Mouse (Mus musculus) forebrain, embryonic 15.5 days (tissue): ENCODE measurements around the gene Abcg8. TPM values are rescaled to one million over a fixed set of nuclear protein-coding genes. Genes with fewer than 3 reads are reported as not detected.

Source experiments
- ATAC-seq: fragments of 200-750 bp; cut with Nextera tagmentation; replicated peaks from 2 replicates; pipeline ENCODE4 v1.8.0; 2017; ENCODE audit warnings: mild to moderate bottlenecking, moderate TSS enrichment, moderate library complexity
- H3K27ac ChIP-seq: fragments of 300-500 bp; sonication (generic); replicated peaks from 2 replicates; pipeline ENCODE4 v1.5.1; 2015; ENCODE audit warnings: mild to moderate bottlenecking, inconsistent platforms
- H3K27me3 ChIP-seq: fragments of 300-500 bp; sonication (generic); 2 replicates; pipeline ENCODE4 v1.6.1; 2015; ENCODE audit warnings: inconsistent platforms
- H3K36me3 ChIP-seq: fragments of 300-500 bp; sonication (generic); 2 replicates; pipeline ENCODE4 v1.6.1; 2015; ENCODE audit warnings: mild to moderate bottlenecking, inconsistent platforms
- H3K4me1 ChIP-seq: fragments of 300-500 bp; sonication (generic); 2 replicates; pipeline ENCODE4 v1.6.1; 2015; ENCODE audit warnings: inconsistent platforms
- H3K4me2 ChIP-seq: fragments of 300-500 bp; sonication (generic); replicated peaks from 2 replicates; pipeline ENCODE4 v1.6.1; 2015; ENCODE audit warnings: mild to moderate bottlenecking, inconsistent platforms
- H3K4me3 ChIP-seq: fragments of 300-500 bp; sonication (generic); 2 replicates; pipeline ENCODE4 v1.5.1; 2015; ENCODE audit warnings: mild to moderate bottlenecking, inconsistent platforms
- H3K9ac ChIP-seq: fragments of 300-500 bp; sonication (generic); replicated peaks from 2 replicates; pipeline ENCODE4 v1.6.1; 2015; ENCODE audit warnings: mild to moderate bottlenecking, inconsistent platforms
- H3K9me3 ChIP-seq: fragments of 300-500 bp; sonication (generic); 2 replicates; pipeline ENCODE4 v1.6.1; 2016; ENCODE audit warnings: inconsistent platforms
- WGBS: fragments of 180-500 bp; shearing (Covaris S2); methylation state at CpG from one replicate; pipeline ENCODE4 v1.1.7; 2015; ENCODE audit warnings: mixed read lengths; 5-methylcytosine and 5-hydroxymethylcytosine counted together
- polyA plus RNA-seq: library from polyadenylated mRNA; unstranded; fragments of >200 nt; fragmentation: Nextera tagmentation; extraction: Ambion mirVana; gene quantifications from 2 replicates; pipeline ENCODE4 v1.2.1, GENCODE M21; 2015

Abcg8 gene
- polyA plus RNA-seq, 1 experiment from 2014 or later: 0.20 TPM

DNA sequence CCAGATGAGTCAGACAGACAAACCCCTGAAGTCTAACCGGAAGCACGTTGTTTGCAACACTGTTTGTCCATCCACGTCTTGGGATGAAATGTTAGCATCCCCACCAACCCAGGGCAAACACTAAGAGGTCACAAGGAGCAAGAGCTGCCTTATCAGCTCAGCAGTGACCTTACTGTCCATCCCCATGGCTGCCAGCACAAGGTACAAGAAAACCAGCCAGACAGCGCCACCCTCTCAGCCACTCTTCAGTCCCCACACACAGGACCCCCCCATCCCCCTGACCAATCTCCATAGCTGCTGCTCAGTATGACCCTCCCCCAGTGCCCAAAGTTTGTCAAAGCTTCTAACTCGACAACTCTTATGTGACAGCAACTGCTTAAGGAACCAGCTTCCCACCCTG lies 41.3 kb downstream of the Abcg8 start:
- Histone ChIP-seq H3K4me1 (peaks cover 23% of the 10 kb centered on the region), H3K36me3 (peaks cover 11% of the 10 kb centered on the region), H3K9ac (no peak overlapping the region), H3K4me3 (no peak overlapping the region), H3K27ac (0 out of 2 replicates have a peak overlapping the region, but pooled peaks have one; percentile 15), H3K4me2 (no peak overlapping the region), H3K27me3 (no peaks in the 10 kb centered on the region), H3K9me3 (no peaks in the 10 kb centered on the region)
- WGBS: 86% methylated on average over 5 of the region's 5 CpGs
- ATAC-seq: no peak

DNA sequence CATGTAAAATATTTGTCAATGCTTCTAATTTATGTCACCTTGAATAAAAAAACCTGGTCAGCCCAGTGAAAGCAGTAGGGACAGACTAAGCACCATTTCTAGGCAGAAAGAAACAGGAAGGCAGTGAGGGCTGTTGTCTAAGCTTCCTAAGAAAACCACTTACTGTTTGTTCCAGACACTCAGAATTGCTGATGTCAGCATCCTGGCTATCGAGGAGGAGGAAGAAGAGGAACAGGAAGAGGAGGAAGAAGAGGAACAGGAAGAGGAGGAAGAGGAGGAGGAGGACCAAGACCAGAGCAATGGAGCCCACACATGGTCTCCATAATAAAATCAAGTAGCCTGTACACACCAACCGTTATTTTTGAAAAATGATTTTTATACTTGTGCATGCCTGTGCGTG lies 43.0 kb downstream of the Abcg8 start:
- ATAC-seq: no peak
- no peaks in the 10 kb centered on the region for H3K27me3 ChIP-seq
- H3K4me3 ChIP-seq: no peak overlapping the region
- no peaks in the 10 kb centered on the region for H3K9me3 ChIP-seq
- peaks cover 18% of the 10 kb centered on the region for H3K4me1 ChIP-seq
- H3K4me2 ChIP-seq: no peak overlapping the region
- H3K9ac ChIP-seq: no peak overlapping the region
- peaks cover 11% of the 10 kb centered on the region for H3K36me3 ChIP-seq
- no peak overlapping the region for H3K27ac ChIP-seq
- 86% methylated on average over 3 of the region's 3 CpGs for WGBS

DNA sequence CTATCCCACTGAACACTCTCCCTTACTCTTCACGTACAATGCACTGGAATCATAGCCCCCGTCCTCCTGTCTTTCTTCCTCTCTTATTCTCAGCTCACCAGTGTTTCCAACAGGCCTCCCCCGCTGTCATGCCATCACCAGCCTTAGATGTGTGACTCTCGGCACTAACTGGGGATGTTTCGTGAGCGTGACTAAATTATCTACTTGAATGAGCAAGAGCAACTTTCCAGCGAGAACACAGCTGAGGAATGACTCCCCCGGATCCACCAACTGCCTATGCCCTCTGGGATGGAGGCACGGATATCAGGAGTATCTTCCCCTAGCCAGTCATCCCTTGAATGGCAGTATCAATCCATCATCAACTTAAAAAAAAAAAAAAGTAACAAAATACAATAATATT lies 47.9 kb downstream of the Abcg8 start:
- no peaks in the 10 kb centered on the region for H3K27me3 ChIP-seq
- H3K4me1 ChIP-seq: no peaks in the 10 kb centered on the region
- H3K4me2 ChIP-seq: no peak overlapping the region
- no peak for ATAC-seq
- 62% methylated on average over 9 of the region's 9 CpGs for WGBS
- H3K36me3 ChIP-seq: peaks cover 31% of the 10 kb centered on the region
- no peak overlapping the region for H3K27ac ChIP-seq
- no peak overlapping the region for H3K4me3 ChIP-seq
- H3K9ac ChIP-seq: no peak overlapping the region
- no peaks in the 10 kb centered on the region for H3K9me3 ChIP-seq

DNA sequence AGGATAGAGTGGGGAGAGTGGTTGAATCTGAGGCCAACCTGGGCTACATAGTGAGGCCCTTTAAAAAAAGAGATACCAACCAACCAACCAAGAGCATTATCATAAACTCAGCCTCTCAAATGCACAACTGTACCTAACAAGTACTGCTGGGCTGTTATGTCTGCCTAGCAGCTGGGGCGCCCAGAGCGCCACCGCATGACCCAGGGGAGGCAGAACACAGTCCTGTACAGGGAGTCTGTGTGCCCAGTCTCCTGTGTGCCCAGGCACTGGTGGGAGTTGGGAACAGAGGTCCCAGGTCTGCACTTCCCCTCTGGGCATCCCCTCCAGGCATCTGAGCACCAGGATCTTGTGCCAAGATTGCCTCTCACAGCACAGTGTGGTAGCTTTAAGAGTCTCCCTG lies 49.1 kb downstream of the Abcg8 start:
- Histone ChIP-seq H3K4me3 (no peak overlapping the region), H3K36me3 (peaks cover 37% of the 10 kb centered on the region), H3K9ac (no peak overlapping the region)

DNA sequence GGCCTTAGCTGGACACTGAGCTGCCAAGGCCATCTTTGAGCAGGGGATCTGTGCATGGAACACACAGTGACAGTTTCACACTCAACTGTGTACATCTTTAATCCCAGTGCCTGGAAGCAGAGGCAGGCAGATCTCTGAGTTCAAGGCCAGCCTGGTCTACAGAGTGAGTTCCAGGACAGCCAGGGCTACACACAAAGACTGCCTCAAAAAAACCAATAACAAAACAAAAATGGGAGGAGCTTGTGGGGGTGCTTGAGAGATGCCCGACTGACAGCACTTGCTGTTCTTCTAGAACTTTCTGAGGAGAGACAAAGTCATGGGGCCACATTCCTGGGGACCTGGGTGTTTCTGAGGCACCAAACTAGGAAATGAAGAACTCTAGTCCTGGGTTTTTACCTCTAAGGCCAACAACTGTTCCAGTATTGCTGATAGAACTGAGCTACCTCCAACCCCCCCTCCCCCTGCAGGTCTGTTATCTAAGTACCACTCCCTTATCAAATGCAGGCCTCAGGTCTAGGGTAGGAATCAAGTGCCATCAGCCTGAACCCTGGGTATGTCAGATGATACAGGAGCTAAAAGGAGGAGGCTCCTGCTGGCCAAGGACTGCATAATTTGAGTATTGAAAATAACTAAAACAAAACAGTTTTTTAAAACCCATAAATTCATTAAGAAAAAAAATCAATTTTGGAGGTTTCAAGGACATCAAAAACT lies 52.3 kb downstream of the Abcg8 start:
- no peak overlapping the region for H3K27ac ChIP-seq
- no peaks in the 10 kb centered on the region for H3K27me3 ChIP-seq
- H3K9me3 ChIP-seq: no peaks in the 10 kb centered on the region
- peaks cover 36% of the 10 kb centered on the region for H3K36me3 ChIP-seq
- H3K4me3 ChIP-seq: no peak overlapping the region
- H3K9ac ChIP-seq: no peak overlapping the region
- 75% methylated on average over 1 of the region's 1 CpGs for WGBS
- H3K4me2 ChIP-seq: no peak overlapping the region
- no peak for ATAC-seq
- H3K4me1 ChIP-seq: no peaks in the 10 kb centered on the region

More for the DNA sequence above, 49.1 kb downstream of the Abcg8 start:
- Histone ChIP-seq H3K4me1 (no peaks in the 10 kb centered on the region), H3K27ac (no peak overlapping the region), H3K9me3 (no peaks in the 10 kb centered on the region), H3K27me3 (no peaks in the 10 kb centered on the region), H3K4me2 (no peak overlapping the region)
- ATAC-seq: no peak
- WGBS: 100% methylated on average over 3 of the region's 3 CpGs

DNA sequence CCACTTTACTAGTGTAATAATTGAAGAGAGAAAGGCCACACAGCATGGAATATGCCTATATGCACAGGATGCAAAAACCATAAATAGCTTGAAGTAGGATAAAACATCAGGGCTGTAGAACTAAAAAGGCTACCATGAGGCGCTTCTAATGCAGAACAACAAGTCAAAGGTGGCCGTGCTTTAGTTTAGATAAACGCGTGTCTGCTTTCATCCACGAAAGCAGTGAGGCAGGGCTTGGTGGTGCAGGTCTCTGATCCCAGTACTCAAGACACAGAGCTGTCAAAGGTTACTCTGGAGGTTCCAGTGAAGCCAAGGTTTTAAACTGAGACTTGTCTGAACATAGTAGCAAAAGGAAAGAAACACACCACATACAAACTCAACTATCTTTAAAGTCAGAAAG lies 53.0 kb downstream of the Abcg8 start:
- H3K27me3 ChIP-seq: no peaks in the 10 kb centered on the region
- WGBS: 94% methylated on average over 5 of the region's 5 CpGs
- no peak overlapping the region for H3K9ac ChIP-seq
- H3K27ac ChIP-seq: no peak overlapping the region
- no peaks in the 10 kb centered on the region for H3K9me3 ChIP-seq
- peaks cover 36% of the 10 kb centered on the region for H3K36me3 ChIP-seq
- no peak overlapping the region for H3K4me2 ChIP-seq
- H3K4me1 ChIP-seq: no peaks in the 10 kb centered on the region
- no peak for ATAC-seq
- H3K4me3 ChIP-seq: no peak overlapping the region

DNA sequence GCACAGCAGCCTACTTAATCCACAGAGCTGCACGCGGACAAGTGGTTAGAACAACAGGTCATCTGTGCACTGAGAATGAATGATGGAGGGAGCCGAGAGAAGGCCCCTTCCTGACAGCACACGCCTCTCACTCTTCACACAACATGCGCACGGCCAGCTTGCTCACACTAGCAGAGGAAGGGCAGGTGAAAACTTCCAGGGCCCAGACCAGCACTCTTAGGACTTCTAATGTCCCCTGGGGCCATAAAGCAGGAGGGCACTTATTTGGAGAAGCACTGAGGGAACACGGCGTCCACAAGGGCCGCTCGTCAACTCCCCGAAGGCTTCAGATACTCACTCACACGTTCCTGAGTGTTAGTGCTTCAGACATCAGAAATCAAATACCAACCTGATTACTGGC lies 55.3 kb downstream of the Abcg8 start:
- Histone ChIP-seq H3K9me3 (no peaks in the 10 kb centered on the region), H3K9ac (no peak overlapping the region), H3K4me3 (no peak overlapping the region), H3K27me3 (no peaks in the 10 kb centered on the region), H3K36me3 (peaks cover 20% of the 10 kb centered on the region), H3K4me2 (no peak overlapping the region), H3K4me1 (no peaks in the 10 kb centered on the region), H3K27ac (no peak overlapping the region)
- ATAC-seq: no peak
- WGBS: 90% methylated on average over 12 of the region's 12 CpGs

DNA sequence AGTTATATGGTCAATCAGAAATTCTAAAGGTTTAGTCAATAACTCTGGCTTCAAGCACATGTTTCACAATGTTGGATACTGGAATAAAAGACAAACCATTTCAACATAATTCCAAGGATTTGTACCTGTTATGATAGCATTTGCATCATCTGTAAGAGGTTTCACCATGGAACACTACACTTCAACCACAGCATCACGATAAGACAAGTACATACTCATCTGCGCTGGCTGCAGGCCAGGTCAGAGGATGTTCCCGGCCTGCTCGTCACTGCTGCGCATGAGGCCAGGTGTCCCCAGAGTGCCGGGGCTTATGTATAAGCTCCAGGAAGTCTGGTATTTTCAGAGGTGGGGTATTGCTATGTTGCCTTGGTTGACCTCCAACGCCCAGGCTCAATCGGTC lies 56.5 kb downstream of the Abcg8 start:
- H3K9ac ChIP-seq: no peak overlapping the region
- no peaks in the 10 kb centered on the region for H3K9me3 ChIP-seq
- no peaks in the 10 kb centered on the region for H3K27me3 ChIP-seq
- no peak for ATAC-seq
- no peaks in the 10 kb centered on the region for H3K4me1 ChIP-seq
- no peak overlapping the region for H3K4me2 ChIP-seq
- no peak overlapping the region for H3K4me3 ChIP-seq
- H3K27ac ChIP-seq: no peak overlapping the region
- WGBS: 88% methylated on average over 8 of the region's 8 CpGs
- peaks cover 19% of the 10 kb centered on the region for H3K36me3 ChIP-seq

DNA sequence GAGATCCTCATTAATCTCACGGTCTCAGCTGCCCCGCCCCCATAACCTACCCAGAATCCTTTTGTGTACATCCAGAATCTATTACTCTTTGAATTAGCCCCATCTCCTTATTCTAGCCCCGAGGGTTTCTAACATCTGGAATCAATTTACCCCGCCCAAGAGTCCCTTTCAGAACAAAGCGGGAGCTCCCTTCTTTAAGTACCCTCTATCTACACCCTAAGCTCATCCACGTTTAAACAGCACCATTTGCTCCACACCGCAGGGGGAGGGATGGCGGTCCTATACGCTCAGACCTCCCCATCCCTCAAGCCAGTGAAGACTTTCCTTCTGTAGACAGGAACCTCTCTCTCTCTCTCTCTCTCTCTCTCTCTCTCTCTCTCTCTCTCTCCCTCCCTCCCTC lies 60.6 kb downstream of the Abcg8 start:
- Histone ChIP-seq H3K4me3 (no peak overlapping the region), H3K36me3 (peaks cover 4% of the 10 kb centered on the region; the same call in 1 of the 2 replicates), H3K27me3 (no peaks in the 10 kb centered on the region), H3K4me1 (0 out of 2 replicates have a peak, but pooled peaks cover 5% of the 10 kb centered on the region), H3K27ac (no peak overlapping the region), H3K9me3 (no peaks in the 10 kb centered on the region), H3K9ac (no peak overlapping the region), H3K4me2 (no peak overlapping the region)
- WGBS: 84% methylated on average over 9 of the region's 9 CpGs
- no peak for ATAC-seq

DNA sequence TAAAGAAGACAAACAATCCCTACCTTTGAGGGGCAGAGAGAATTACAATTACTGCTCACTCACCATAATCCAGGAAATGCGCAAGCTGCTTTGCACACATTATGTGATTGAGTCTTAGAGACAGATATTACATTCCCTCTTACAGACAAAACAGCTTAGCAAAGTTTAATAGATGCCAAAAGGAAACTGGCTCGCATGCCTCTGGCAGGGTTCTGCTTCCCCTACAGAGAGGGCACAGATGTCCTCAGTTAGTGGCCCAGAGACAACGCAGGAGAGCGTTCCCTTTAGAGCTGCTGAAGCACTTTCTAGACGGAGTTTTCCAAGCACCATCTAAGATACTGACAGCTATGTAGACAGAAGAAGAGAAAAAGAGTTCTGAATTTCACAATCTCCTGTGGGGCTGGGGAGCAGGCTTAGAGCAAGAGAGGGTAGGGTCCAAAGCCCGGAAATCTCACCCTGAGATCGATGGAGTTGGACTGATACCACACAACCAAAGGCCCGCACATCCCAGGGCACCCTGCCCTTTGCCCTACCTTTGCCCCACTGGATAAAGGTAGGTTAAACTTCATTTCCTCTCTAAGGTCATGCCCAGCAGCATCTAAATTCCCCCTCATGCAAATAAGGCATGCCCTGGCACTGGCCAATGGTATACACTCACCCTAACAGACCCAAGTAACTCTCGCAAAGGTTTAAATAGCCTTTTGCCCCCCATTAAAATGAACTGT lies 62.1 kb downstream of the Abcg8 start:
- no peak for ATAC-seq
- H3K9ac ChIP-seq: no peak overlapping the region
- H3K4me3 ChIP-seq: no peak overlapping the region
- 0 out of 2 replicates have a peak, but pooled peaks cover 4% of the 10 kb centered on the region for H3K36me3 ChIP-seq
- 83% methylated on average over 9 of the region's 9 CpGs for WGBS
- H3K4me1 ChIP-seq: 0 out of 2 replicates have a peak, but pooled peaks cover 6% of the 10 kb centered on the region
- H3K27me3 ChIP-seq: no peaks in the 10 kb centered on the region
- no peak overlapping the region for H3K27ac ChIP-seq
- no peaks in the 10 kb centered on the region for H3K9me3 ChIP-seq
- no peak overlapping the region for H3K4me2 ChIP-seq

DNA sequence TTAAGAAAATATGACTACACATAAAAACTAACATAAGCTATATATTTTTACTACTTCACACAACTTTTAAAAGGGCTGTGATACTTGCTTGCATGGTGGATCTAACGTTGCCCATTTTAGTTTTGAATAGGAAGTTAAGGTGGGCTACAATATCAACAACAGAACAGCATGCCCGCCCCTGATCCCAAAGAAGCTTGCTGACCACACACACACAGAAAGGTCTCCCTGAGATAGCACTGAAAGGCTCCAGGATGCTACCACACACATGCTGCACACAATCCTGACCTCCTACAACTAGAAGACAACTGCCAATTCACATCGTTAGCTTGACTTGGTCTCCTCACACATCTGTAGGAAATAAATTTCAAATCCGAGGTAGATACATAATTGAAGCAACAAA lies 68.2 kb downstream of the Abcg8 start:
- Histone ChIP-seq H3K4me1 (peaks cover 32% of the 10 kb centered on the region), H3K9me3 (no peaks in the 10 kb centered on the region), H3K4me3 (no peak overlapping the region), H3K9ac (no peak overlapping the region), H3K27me3 (no peaks in the 10 kb centered on the region), H3K36me3 (no peaks in the 10 kb centered on the region), H3K4me2 (no peak overlapping the region), H3K27ac (no peak overlapping the region)
- 69% methylated on average over 4 of the region's 4 CpGs for WGBS
- no peak for ATAC-seq

DNA sequence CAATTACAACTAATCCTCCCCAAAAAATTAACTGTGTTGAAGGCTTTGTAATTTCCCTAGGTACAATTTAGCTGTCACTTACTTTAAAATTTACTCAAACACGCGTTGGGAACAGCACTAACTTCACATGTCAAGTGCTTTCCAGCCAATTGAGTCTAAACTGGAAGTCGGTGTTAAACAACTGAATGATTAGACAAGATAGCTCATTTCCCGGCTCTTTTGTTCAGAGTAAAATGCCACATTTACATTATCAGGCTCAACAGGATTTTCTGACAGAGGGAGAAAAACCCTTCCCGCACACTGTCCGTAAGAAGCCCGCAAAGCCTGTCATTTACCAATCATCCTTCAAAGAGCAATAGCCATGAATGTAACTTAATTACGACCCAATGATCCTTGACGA lies 68.9 kb downstream of the Abcg8 start:
- H3K9me3 ChIP-seq: no peaks in the 10 kb centered on the region
- no peak for ATAC-seq
- WGBS: 36% methylated on average over 9 of the region's 9 CpGs
- no peak overlapping the region for H3K27ac ChIP-seq
- peaks cover 37% of the 10 kb centered on the region for H3K4me1 ChIP-seq
- no peak overlapping the region for H3K9ac ChIP-seq
- no peaks in the 10 kb centered on the region for H3K27me3 ChIP-seq
- H3K36me3 ChIP-seq: no peaks in the 10 kb centered on the region
- no peak overlapping the region for H3K4me2 ChIP-seq
- H3K4me3 ChIP-seq: no peak overlapping the region
